Comparison of ENCODE assay signal across 7 mouse cellular contexts in the genomic region with DNA sequence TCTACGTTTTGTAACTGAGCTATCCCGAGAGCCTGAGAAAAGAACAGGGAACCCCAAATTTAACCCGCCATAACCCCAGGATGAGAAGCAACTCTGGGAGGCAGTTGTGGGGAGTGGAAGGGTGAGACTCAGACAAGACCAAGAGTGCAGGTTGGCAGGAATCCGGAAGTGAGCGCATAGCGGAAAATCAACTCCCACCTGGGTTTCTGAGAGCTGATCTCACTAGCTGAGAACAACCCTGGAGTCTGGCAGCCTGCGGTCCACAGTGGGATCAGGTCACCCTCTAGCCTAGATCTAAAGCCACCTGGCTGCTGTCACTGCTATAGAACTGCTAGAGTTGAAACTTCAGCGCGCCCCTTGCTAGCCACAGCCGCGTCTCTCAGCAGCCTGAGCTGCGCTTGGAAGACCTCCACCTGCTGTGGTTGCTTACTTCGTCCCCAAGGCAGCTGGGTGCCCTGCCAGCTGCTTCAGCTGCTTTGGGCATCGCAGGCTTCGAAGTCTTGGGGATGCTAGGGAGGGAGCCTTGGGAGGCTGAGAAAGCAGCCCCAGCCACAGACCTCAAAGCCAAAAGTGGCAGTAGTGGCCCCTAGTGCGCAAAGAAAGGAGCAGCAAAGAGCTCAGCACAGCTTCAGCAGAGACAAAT. TPM values are rescaled to one million over a fixed set of nuclear protein-coding genes. Genes with fewer than 3 reads are reported as not detected.
A peak's percentile ranks its signal among the peaks of the same experiment; 100 is the strongest.
DNase-seq lines count a peak whose midpoint lies in the region; TF ChIP-seq lines count a peak whose summit lies in the region.

No protein-coding gene starts in this region.

- H3K9ac ChIP-seq in ES-E14 (ENCODE audit: insufficient read depth, low read depth, low read length, poor library complexity, severe bottlenecking) = peak overlapping the region; percentile 85

- peaks cover 0 to 5% of the 10 kb centered on the region in 2 experiments; a peak in 1 of 4 replicates for H3K4me1 ChIP-seq in ES-E14 (ENCODE audit: control insufficient read depth in 2 of 2, insufficient read depth in 2 of 2, low read length in 2 of 2, poor library complexity in 1 of 2)
- peaks cover 85% of the 10 kb centered on the region for H3K4me1 ChIP-seq in erythroblast, embryonic 14.5 days (ENCODE audit: control insufficient read depth)

- in situ Hi-C loops in ES-E14 (cut with MboI; ENCODE audit: low sequenced_read_pairs in 2 of 2, unreplicated experiment in 2 of 2) = no loop called here

- peak overlapping the region; percentile 68 for H3K27ac ChIP-seq in ES-E14 (ENCODE audit: insufficient read depth, low read depth, low read length, poor library complexity, severe bottlenecking)

- DNase-seq in ES-E14 (ENCODE audit: low read depth, low spot score) = no peak
- DNase-seq in adrenal gland, postnatal 25 days = peak; percentile 34
- DNase-seq in heart, postnatal 10 days = peak; percentile 87 to 89
- DNase-seq in kidney, postnatal 4 days = peak; percentile 75 to 85
- DNase-seq in mesoderm, embryonic 11.5 days (ENCODE audit: low read depth, low spot score) = peak; percentile 68
- DNase-seq in spleen, postnatal 14 days (ENCODE audit: low spot score in 2 of 2) = peak; percentile 39 to 47

- H3K27me3 ChIP-seq in erythroblast, embryonic 14.5 days (ENCODE audit: control insufficient read depth) = 0 out of 2 replicates have a peak, but pooled peaks cover 2% of the 10 kb centered on the region

- peak overlapping the region; percentile 64 to 85 for H3K4me3 ChIP-seq in ES-E14 (ENCODE audit: insufficient read depth in 1 of 2, low read depth in 1 of 2, low read length in 2 of 2, poor library complexity in 1 of 2, severe bottlenecking in 1 of 2)
- H3K4me3 ChIP-seq in erythroblast, embryonic 14.5 days (replicated peaks) = peak overlapping the region; percentile 75

- H3K9me3 ChIP-seq in ES-E14 (ENCODE audit: control insufficient read depth, insufficient read depth, low read depth, low read length) = no peaks in the 10 kb centered on the region
- H3K9me3 ChIP-seq in erythroblast, embryonic 14.5 days (ENCODE audit: control insufficient read depth, low read length) = no peaks in the 10 kb centered on the region; the same call in 1 of the 2 replicates

- intact Hi-C loops in heart, postnatal 10 days (cut with DNase I) = loop anchor here (1.0 kb wide), 1 partner anchor 9 kb away; no protein-coding TSS in a partner anchor

- no peaks in the 10 kb centered on the region for H3K36me3 ChIP-seq in ES-E14 (ENCODE audit: control insufficient read depth, insufficient read depth, low read length, poor library complexity, severe bottlenecking)
- no peaks in the 10 kb centered on the region; the same call in 1 of the 2 replicates for H3K36me3 ChIP-seq in erythroblast, embryonic 14.5 days (ENCODE audit: control insufficient read depth)

TF ChIP-seq in ES-E14, 5 proteins besides CTCF, POLR2A, EP300 and RAD21:
- TF ChIP-seq CHD2 (IDR thresholded peaks at IDR 0.05; ENCODE audit: low read depth, low read length) (no peak), ZNF384 (IDR thresholded peaks at IDR 0.05; ENCODE audit: low read depth, low read length) (no peak), MAFK (IDR thresholded peaks at IDR 0.05; ENCODE audit: insufficient read depth, low read depth, low read length) (no peak), ZC3H11A (IDR thresholded peaks at IDR 0.05; ENCODE audit: borderline replicate concordance, low read depth, low read length) (no peak), HCFC1 (IDR thresholded peaks at IDR 0.05; ENCODE audit: borderline replicate concordance, insufficient read depth, low read length) (no peak; the same call in 1 of the 2 replicates)

RNA-seq across cellular contexts. Expression of gene Tpt1, which starts 10.0 kb away (rescaled TPM):
- total RNA-seq in ES-E14 (2012; rRNA removed) = 592 and 613 TPM in 2 replicates
- total RNA-seq in adrenal gland, postnatal 25 days (2021) = 2,613 and 2,647 TPM in 2 replicates
- polyA plus RNA-seq in erythroblast, embryonic 14.5 days (2012) = 472 and 499 TPM in 2 replicates
- 1,000 to 10,000 TPM; 3,104 to 3,215 TPM for total RNA-seq in heart, postnatal 10 days (2021)

RNA-seq across cellular contexts. Expression of gene Slc25a30, which starts 48.0 kb away (rescaled TPM):
- total RNA-seq in ES-E14 (2012; rRNA removed) = 5.1 and 9.2 TPM in 2 replicates
- 246 and 276 TPM in 2 replicates for total RNA-seq in adrenal gland, postnatal 25 days (2021)
- polyA plus RNA-seq in erythroblast, embryonic 14.5 days (2012) = 0.73 and 0.87 TPM in 2 replicates
- 10 to 100 TPM; 20.2 to 23.5 TPM for total RNA-seq in heart, postnatal 10 days (2021)

Comparison
In these comparisons a context has a peak if more than half of its experiments do, and no peak if none do; other contexts are left out.
1. RNA of gene Slc25a30, which starts 48.0 kb away (total RNA-seq): 246 to 276 TPM in adrenal gland, postnatal 25 days; 20.2 to 23.5 TPM in heart, postnatal 10 days and 5.1 to 9.2 TPM in ES-E14; every median in the first group is over 10 times any median in the second.